Mouse (Mus musculus): ENCODE data around the gene Pygo1. TPM values are rescaled to one million over a fixed set of nuclear protein-coding genes. Genes with fewer than 3 reads are reported as not detected.

The Pygo1 gene
- polyA plus RNA-seq, 1 experiment from 2014 or later: 4.9 TPM

DNA sequence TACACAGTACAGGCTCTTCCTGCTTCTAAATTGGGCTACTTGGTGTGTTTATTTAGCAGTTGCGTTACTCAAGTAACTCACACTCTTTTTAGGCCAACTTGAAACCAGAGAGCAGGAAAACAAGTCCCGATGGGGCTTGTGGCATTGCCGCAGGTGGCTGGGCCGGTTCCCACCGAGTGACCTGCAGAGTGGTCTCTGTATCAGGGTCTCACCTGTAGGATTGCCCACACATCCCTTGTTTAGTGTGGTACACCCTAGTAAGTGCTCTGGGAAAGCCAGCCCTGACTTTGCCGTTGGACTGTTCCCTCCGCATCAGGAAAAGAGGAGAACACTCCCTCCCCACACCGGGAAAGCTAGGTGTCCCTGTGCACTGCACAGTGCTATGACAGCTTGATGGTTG lies 23.4 kb upstream of the Pygo1 start:
- H3K27ac ChIP-seq (replicated peaks): no peak overlapping the region
- H3K9me3 ChIP-seq (replicated peaks): no peaks in the 10 kb centered on the region
- no peak for DNase-seq (ENCODE audit: low spot score)
- H3K27me3 ChIP-seq (ENCODE audit: low read depth, poor library complexity, severe bottlenecking): no peaks in the 10 kb centered on the region
- H3K36me3 ChIP-seq: peaks cover 62% of the 10 kb centered on the region
- no peak overlapping the region for H3K4me3 ChIP-seq
- no peaks in the 10 kb centered on the region for H3K4me1 ChIP-seq
- 91% methylated on average over 8 of the region's 8 CpGs for WGBS

DNA sequence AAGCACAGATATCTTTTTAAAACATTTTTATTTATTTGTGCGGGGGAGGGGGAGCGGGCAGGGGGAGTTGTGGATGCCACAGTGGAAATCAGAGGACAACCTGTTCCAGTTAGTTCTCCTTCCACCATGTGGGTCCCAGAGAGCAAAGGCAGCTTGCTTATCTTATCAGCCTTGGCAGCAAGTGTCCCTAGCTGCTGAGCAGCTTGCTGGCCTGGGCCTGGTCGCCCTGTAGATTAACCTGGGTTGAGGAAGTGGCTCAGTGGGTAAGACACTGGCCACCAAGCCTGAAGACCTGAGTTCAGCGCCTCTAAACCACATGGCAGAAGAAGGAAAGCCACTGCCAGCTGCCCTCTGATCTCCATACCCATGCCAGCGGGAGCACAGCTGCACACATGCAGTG lies 22.8 kb upstream of the Pygo1 start:
- Histone ChIP-seq H3K27me3 (ENCODE audit: low read depth, poor library complexity, severe bottlenecking) (no peaks in the 10 kb centered on the region), H3K36me3 (peaks cover 67% of the 10 kb centered on the region), H3K4me3 (no peak overlapping the region), H3K27ac (replicated peaks) (no peak overlapping the region), H3K9me3 (replicated peaks) (no peaks in the 10 kb centered on the region), H3K4me1 (no peaks in the 10 kb centered on the region)
- 94% methylated on average over 5 of the region's 5 CpGs for WGBS
- DNase-seq (ENCODE audit: low spot score): no peak

GRCm38 (mm10) chr9:72906693-72907103 lies 18.7 kb upstream of the Pygo1 start:
- Histone ChIP-seq H3K27me3 (ENCODE audit: low read depth, poor library complexity, severe bottlenecking) (no peaks in the 10 kb centered on the region), H3K4me3 (no peak overlapping the region), H3K27ac (replicated peaks) (no peak overlapping the region), H3K9me3 (replicated peaks) (no peaks in the 10 kb centered on the region), H3K36me3 (peaks cover 97% of the 10 kb centered on the region), H3K4me1 (no peaks in the 10 kb centered on the region)
- no peak for DNase-seq (ENCODE audit: low spot score)
- WGBS: 93% methylated on average over 6 of the region's 6 CpGs

- DNase-seq (ENCODE audit: low spot score): no peak
Observed at GRCm38 (mm10) chr9:72911381-72911780, 14.1 kb upstream of the Pygo1 start.

DNA sequence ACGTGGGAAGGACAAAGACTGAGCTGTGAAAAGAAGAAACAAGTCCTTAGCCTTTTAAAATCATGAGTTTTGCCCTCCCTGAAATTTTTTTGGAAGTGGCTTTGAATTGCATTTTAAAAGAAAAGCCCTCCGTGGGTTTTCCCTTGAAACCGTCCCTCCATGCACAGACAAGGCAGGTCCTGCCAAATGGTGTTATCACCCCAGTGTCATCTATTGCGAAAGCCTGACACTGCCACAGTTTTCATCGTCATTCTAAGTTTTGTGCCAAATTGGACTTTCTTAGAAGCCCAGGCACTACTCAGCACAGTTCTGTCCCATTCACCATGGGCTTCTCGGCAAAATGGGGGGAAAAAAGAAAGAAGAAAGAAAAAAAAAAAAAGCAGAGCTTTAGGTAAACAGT lies 11.9 kb upstream of the Pygo1 start:
- Histone ChIP-seq H3K27me3 (ENCODE audit: low read depth, poor library complexity, severe bottlenecking) (no peaks in the 10 kb centered on the region), H3K27ac (replicated peaks) (no peak overlapping the region), H3K36me3 (peaks cover 81% of the 10 kb centered on the region), H3K4me3 (no peak overlapping the region), H3K4me1 (no peaks in the 10 kb centered on the region), H3K9me3 (replicated peaks) (no peaks in the 10 kb centered on the region)
- DNase-seq (ENCODE audit: low spot score): no peak
- 90% methylated on average over 6 of the region's 6 CpGs for WGBS

More at GRCm38 (mm10) chr9:72911381-72911780, 14.1 kb upstream of the Pygo1 start:
- peaks cover 94% of the 10 kb centered on the region for H3K36me3 ChIP-seq
- no peaks in the 10 kb centered on the region for H3K9me3 ChIP-seq (replicated peaks)
- WGBS: 86% methylated on average over 2 of the region's 2 CpGs
- H3K27me3 ChIP-seq (ENCODE audit: low read depth, poor library complexity, severe bottlenecking): no peaks in the 10 kb centered on the region
- H3K4me1 ChIP-seq: no peaks in the 10 kb centered on the region
- H3K4me3 ChIP-seq: no peak overlapping the region
- H3K27ac ChIP-seq (replicated peaks): no peak overlapping the region

DNA sequence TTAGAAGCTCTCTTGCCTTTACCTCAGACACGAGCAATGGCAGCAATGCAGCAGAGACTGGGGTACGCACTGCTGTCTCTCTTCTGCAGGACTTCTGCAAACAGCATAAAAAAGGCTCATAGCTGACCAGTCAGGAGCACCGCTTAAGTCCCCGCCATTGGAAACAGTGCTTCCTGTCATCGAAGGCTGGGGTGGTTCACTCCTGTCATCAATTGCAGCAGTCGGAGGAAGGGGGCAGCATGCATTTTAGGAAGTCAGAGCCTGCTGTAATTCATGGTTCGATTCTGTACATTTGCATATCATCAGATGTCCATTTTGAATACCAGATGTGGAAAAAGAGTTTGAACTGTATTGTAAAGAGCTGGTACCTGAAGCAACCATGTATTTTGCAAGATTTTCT lies 9.7 kb upstream of the Pygo1 start:
- no peaks in the 10 kb centered on the region for H3K27me3 ChIP-seq (ENCODE audit: low read depth, poor library complexity, severe bottlenecking)
- H3K36me3 ChIP-seq: peaks cover 59% of the 10 kb centered on the region
- no peak overlapping the region for H3K4me3 ChIP-seq
- DNase-seq (ENCODE audit: low spot score): no peak
- WGBS: 86% methylated on average over 7 of the region's 7 CpGs
- no peaks in the 10 kb centered on the region for H3K9me3 ChIP-seq (replicated peaks)
- no peak overlapping the region for H3K27ac ChIP-seq (replicated peaks)
- no peaks in the 10 kb centered on the region for H3K4me1 ChIP-seq

DNA sequence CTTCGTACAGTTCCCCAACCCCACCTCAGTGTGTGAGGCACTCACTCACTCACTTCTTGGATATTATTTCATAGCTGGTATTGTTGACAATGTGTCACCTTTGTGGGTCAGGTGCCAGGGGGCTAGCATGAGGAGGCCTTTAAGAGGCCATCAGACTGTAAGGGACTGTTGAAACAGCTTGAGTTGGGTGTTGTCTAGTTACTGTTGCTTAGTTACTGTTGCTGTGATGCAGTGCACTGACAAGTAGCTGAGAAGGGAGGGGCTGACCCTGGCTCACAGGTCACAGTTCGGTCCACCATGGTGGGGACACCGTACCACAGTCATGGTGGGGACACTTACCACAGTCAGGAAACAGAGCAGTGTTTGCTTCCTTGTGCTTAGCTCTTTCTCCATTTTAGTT lies 2.4 kb upstream of the Pygo1 start:
- Histone ChIP-seq H3K9me3 (replicated peaks) (no peaks in the 10 kb centered on the region), H3K4me3 (no peak overlapping the region), H3K36me3 (0 out of 2 replicates have a peak, but pooled peaks cover 7% of the 10 kb centered on the region), H3K4me1 (peaks cover 38% of the 10 kb centered on the region), H3K27me3 (ENCODE audit: low read depth, poor library complexity, severe bottlenecking) (peaks cover 44% of the 10 kb centered on the region), H3K27ac (replicated peaks) (no peak overlapping the region)
- DNase-seq (ENCODE audit: low spot score): no peak
- 74% methylated on average over 3 of the region's 3 CpGs for WGBS

DNA sequence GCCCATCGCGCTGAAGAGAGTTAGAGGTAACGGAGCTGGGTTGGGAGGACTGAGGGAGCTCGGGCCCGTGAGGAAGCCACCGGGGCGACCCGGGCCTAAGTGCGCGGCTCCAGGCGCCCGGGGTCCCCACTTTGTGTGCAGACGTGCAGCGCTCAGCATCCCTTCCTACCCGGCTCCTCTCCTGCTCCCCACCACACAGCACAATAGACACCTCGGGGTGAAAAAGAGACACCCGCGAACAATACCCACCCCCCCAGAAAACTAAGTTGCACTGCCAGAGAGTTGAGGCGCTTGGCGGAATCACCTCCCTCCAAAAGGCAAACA lies 452 bp downstream of the Pygo1 start:
- Histone ChIP-seq H3K36me3 (peaks cover 15% of the 10 kb centered on the region), H3K27ac (replicated peaks) (peak overlapping the region; percentile 94), H3K4me1 (peaks cover 38% of the 10 kb centered on the region), H3K4me3 (peak overlapping the region; percentile 85), H3K27me3 (ENCODE audit: low read depth, poor library complexity, severe bottlenecking) (peaks cover 44% of the 10 kb centered on the region), H3K9me3 (replicated peaks) (no peaks in the 10 kb centered on the region)
- DNase-seq (ENCODE audit: low spot score): no peak
- WGBS: 1% methylated on average over 20 of the region's 20 CpGs

DNA sequence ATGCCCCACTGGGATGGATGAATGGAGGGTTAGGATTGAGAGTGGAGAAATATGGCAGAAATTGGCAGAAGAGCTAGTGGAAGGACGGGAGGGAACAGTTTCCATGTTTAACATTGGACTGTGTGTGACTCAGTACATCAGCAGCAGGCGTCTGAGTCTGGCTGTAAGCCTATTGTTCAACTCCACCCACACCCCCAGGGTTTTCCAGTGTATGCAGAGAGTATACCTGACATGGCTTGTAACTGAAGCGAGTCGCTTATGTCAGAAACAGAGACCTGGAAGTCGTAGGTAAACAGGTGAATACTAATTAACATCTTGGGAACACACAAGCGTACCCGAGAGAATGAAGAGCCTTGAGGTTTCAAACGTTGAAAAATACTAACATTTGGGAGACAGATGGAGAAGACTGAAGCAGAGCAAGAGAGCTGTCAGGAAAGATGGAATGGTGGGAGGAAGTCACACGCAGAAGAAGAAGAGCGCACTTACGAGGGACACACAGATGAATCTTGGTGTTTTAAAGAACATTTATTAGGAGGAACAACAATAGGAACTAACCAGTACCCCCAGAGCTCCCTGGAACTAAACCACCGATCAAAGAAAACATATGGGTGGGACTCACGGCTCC lies 5.8 kb downstream of the Pygo1 start:
- WGBS: 82% methylated on average over 13 of the region's 13 CpGs
- Histone ChIP-seq H3K9me3 (replicated peaks) (peaks cover 6% of the 10 kb centered on the region; the same call in 1 of the 2 replicates), H3K27ac (replicated peaks) (no peak overlapping the region), H3K4me3 (no peak overlapping the region), H3K27me3 (ENCODE audit: low read depth, poor library complexity, severe bottlenecking) (peaks cover 17% of the 10 kb centered on the region), H3K36me3 (peaks cover 45% of the 10 kb centered on the region), H3K4me1 (peaks cover 19% of the 10 kb centered on the region)
- no peak for DNase-seq (ENCODE audit: low spot score)

GRCm38 (mm10) chr9:72935309-72935708 lies 9.9 kb downstream of the Pygo1 start:
- Histone ChIP-seq H3K27me3 (ENCODE audit: low read depth, poor library complexity, severe bottlenecking) (no peaks in the 10 kb centered on the region), H3K9me3 (replicated peaks) (peaks cover 6% of the 10 kb centered on the region; the same call in 1 of the 2 replicates), H3K4me1 (0 out of 2 replicates have a peak, but pooled peaks cover 2% of the 10 kb centered on the region), H3K36me3 (peaks cover 30% of the 10 kb centered on the region), H3K27ac (replicated peaks) (no peak overlapping the region), H3K4me3 (no peak overlapping the region)
- DNase-seq (ENCODE audit: low spot score): no peak
- WGBS: 88% methylated on average over 4 of the region's 4 CpGs

- H3K4me1 ChIP-seq: 0 out of 2 replicates have a peak, but pooled peaks cover 2% of the 10 kb centered on the region
- H3K27me3 ChIP-seq (ENCODE audit: low read depth, poor library complexity, severe bottlenecking): no peaks in the 10 kb centered on the region
- 83% methylated on average over 2 of the region's 2 CpGs for WGBS
- peaks cover 30% of the 10 kb centered on the region for H3K36me3 ChIP-seq
- no peak overlapping the region for H3K27ac ChIP-seq (replicated peaks)
- peaks cover 6% of the 10 kb centered on the region; the same call in 1 of the 2 replicates for H3K9me3 ChIP-seq (replicated peaks)
- no peak overlapping the region for H3K4me3 ChIP-seq
- no peak for DNase-seq (ENCODE audit: low spot score)
Observed at GRCm38 (mm10) chr9:72936301-72936700, 10.9 kb downstream of the Pygo1 start.

DNA sequence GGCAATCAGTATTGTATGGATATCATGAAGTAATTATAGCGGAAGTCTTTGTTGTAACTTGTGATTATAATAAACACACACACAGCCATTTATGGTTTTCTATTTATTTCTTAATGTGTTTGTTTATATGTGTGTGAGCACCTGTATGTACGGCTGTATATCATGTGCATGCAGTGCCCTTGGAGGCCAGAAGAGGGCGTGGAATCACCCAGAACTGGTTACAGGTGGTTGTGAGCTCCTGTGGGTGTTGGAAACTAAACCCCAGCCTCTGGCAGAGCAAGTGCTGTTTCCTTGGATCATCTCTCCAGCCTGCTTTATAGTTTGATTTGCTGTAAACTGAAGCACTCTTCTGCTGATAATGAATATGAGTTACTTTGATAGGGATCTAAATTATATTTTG lies 18.0 kb downstream of the Pygo1 start:
- Histone ChIP-seq H3K36me3 (peaks cover 50% of the 10 kb centered on the region), H3K27ac (replicated peaks) (no peak overlapping the region), H3K9me3 (replicated peaks) (peaks cover 11% of the 10 kb centered on the region; the same call in 1 of the 2 replicates), H3K4me1 (no peaks in the 10 kb centered on the region), H3K4me3 (no peak overlapping the region), H3K27me3 (ENCODE audit: low read depth, poor library complexity, severe bottlenecking) (no peaks in the 10 kb centered on the region)
- DNase-seq (ENCODE audit: low spot score): no peak
- WGBS: 63% methylated on average over 3 of the region's 3 CpGs

- Histone ChIP-seq H3K4me1 (no peaks in the 10 kb centered on the region), H3K4me3 (no peak overlapping the region), H3K9me3 (replicated peaks) (peaks cover 11% of the 10 kb centered on the region; the same call in 1 of the 2 replicates), H3K36me3 (peaks cover 50% of the 10 kb centered on the region), H3K27me3 (ENCODE audit: low read depth, poor library complexity, severe bottlenecking) (no peaks in the 10 kb centered on the region), H3K27ac (replicated peaks) (no peak overlapping the region)
- WGBS: 90% methylated on average over 13 of the region's 13 CpGs
- DNase-seq (ENCODE audit: low spot score): no peak
Observed at GRCm38 (mm10) chr9:72944286-72944685, 18.8 kb downstream of the Pygo1 start.

Data from midbrain, embryonic 10.5 days (tissue).